Mouse (Mus musculus) MEL (cell line): ENCODE results near the gene Tjp2.

Experiments used
- MAX ChIP-seq: IDR thresholded peaks from 2 replicates; pipeline ENCODE4 v1.6.1; 2011; ENCODE audit warnings: low read length, improper control_type of control experiment
- MYC ChIP-seq: IDR thresholded peaks from 2 replicates; pipeline ENCODE4 v1.6.1; 2011; ENCODE audit warnings: low read depth, mild to moderate bottlenecking, low read length, improper control_type of control experiment, moderate library complexity

GRCm38 (mm10) chr19:24178086-24178485, 46.7 kb downstream of the Tjp2 start:
- TF ChIP-seq MYC = no peak
- no peak for TF ChIP-seq MAX
